Mouse (Mus musculus): Measurements from ENCODE around the gene Irx1. TPM values are rescaled to one million over a fixed set of nuclear protein-coding genes. Genes with fewer than 3 reads are reported as not detected.
A peak's percentile ranks its signal among the peaks of the same experiment; 100 is the strongest.

Irx1 gene
- total RNA-seq, 1 experiment: 5.5 TPM

- no peaks in the 10 kb centered on the region for H3K9me3 ChIP-seq (ENCODE audit: control insufficient read depth, insufficient read depth, low read depth, low read length)
- no peak overlapping the region for H3K27ac ChIP-seq (ENCODE audit: insufficient read depth, low read depth, low read length, poor library complexity, severe bottlenecking)
- no peak for DNase-seq (ENCODE audit: low read depth, low spot score)
- in situ Hi-C loops (cut with MboI; ENCODE audit: low sequenced_read_pairs in 2 of 2, unreplicated experiment in 2 of 2): loop anchor here (5.0 to 25.0 kb wide), 4 partner anchors 505 to 1305 kb away; partner anchors contain the start of genes Irx2 (in 2 of the 2) and Irx4 (in 2 of the 2)
- H3K4me1 ChIP-seq (ENCODE audit: control insufficient read depth in 2 of 2, insufficient read depth in 2 of 2, low read length in 2 of 2, poor library complexity in 1 of 2): peaks cover 0 to 3% of the 10 kb centered on the region in 2 experiments; a peak in 1 of 4 replicates
- H3K4me3 ChIP-seq (ENCODE audit: insufficient read depth in 1 of 2, low read depth in 1 of 2, low read length in 2 of 2, poor library complexity in 1 of 2, severe bottlenecking in 1 of 2): peak overlapping the region; percentile 6 to 25; a peak in 2 of 4 replicates
- H3K9ac ChIP-seq (ENCODE audit: insufficient read depth, low read depth, low read length, poor library complexity, severe bottlenecking): no peak overlapping the region
- no peaks in the 10 kb centered on the region for H3K36me3 ChIP-seq (ENCODE audit: control insufficient read depth, insufficient read depth, low read length, poor library complexity, severe bottlenecking)
- TF ChIP-seq ZNF384 (IDR thresholded peaks at IDR 0.05; ENCODE audit: low read depth, low read length) (no peak), CHD2 (IDR thresholded peaks at IDR 0.05; ENCODE audit: low read depth, low read length) (no peak), HCFC1 (IDR thresholded peaks at IDR 0.05; ENCODE audit: borderline replicate concordance, insufficient read depth, low read length) (no peak), ZC3H11A (IDR thresholded peaks at IDR 0.05; ENCODE audit: borderline replicate concordance, low read depth, low read length) (no peak), MAFK (IDR thresholded peaks at IDR 0.05; ENCODE audit: insufficient read depth, low read depth, low read length) (no peak)
Observed at GRCm38 (mm10) chr13:71959361-71960276, 3.9 kb downstream of the Irx1 start.

DNA sequence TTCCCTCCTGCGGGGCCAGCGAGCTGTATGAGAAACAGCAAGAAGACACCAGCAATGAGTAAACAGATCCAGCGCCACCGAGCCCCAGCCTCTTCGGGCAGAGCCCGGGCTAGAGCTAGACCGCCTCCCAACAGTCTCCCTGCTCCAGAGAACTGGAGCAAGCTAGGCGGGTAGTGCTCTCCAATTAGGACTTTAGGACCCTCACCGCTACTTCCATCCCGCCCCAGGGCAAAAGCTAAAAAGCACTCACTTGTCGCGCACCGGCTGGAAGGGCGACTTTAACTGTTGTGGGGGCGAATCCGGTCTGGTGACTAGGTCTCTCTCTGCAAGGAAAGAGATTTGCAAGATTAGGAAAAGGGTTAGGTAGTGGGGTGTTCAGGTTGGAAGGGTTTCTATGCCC, 4.9 kb downstream of the Irx1 start:
- Histone ChIP-seq H3K9ac (ENCODE audit: insufficient read depth, low read depth, low read length, poor library complexity, severe bottlenecking) (no peak overlapping the region), H3K9me3 (ENCODE audit: control insufficient read depth, insufficient read depth, low read depth, low read length) (no peaks in the 10 kb centered on the region), H3K4me1 (ENCODE audit: control insufficient read depth in 2 of 2, insufficient read depth in 2 of 2, low read length in 2 of 2, poor library complexity in 1 of 2) (peaks cover 0 to 3% of the 10 kb centered on the region in 2 experiments; a peak in 1 of 4 replicates), H3K4me3 (ENCODE audit: insufficient read depth in 1 of 2, low read depth in 1 of 2, low read length in 2 of 2, poor library complexity in 1 of 2, severe bottlenecking in 1 of 2) (no peak overlapping the region), H3K27ac (ENCODE audit: insufficient read depth, low read depth, low read length, poor library complexity, severe bottlenecking) (no peak overlapping the region), H3K36me3 (ENCODE audit: control insufficient read depth, insufficient read depth, low read length, poor library complexity, severe bottlenecking) (no peaks in the 10 kb centered on the region)
- TF ChIP-seq ZNF384 (IDR thresholded peaks at IDR 0.05; ENCODE audit: low read depth, low read length): no peak
- no peak for TF ChIP-seq CHD2 (IDR thresholded peaks at IDR 0.05; ENCODE audit: low read depth, low read length)
- TF ChIP-seq ZC3H11A (IDR thresholded peaks at IDR 0.05; ENCODE audit: borderline replicate concordance, low read depth, low read length): no peak
- no peak for TF ChIP-seq HCFC1 (IDR thresholded peaks at IDR 0.05; ENCODE audit: borderline replicate concordance, insufficient read depth, low read length)
- TF ChIP-seq MAFK (IDR thresholded peaks at IDR 0.05; ENCODE audit: insufficient read depth, low read depth, low read length): no peak
- no peak for DNase-seq (ENCODE audit: low read depth, low spot score)
- in situ Hi-C loops (cut with MboI; ENCODE audit: low sequenced_read_pairs in 2 of 2, unreplicated experiment in 2 of 2): loop anchor here (5.0 to 25.0 kb wide), 3 partner anchors 504 to 1304 kb away; partner anchors contain the start of genes Irx2 (in 1 of the 2) and Irx4 (in 1 of the 2)

- Histone ChIP-seq H3K36me3 (ENCODE audit: control insufficient read depth, insufficient read depth, low read length, poor library complexity, severe bottlenecking) (no peaks in the 10 kb centered on the region), H3K4me1 (ENCODE audit: control insufficient read depth in 2 of 2, insufficient read depth in 2 of 2, low read length in 2 of 2, poor library complexity in 1 of 2) (peaks cover 0 to 3% of the 10 kb centered on the region in 2 experiments; a peak in 1 of 4 replicates), H3K4me3 (ENCODE audit: insufficient read depth in 1 of 2, low read depth in 1 of 2, low read length in 2 of 2, poor library complexity in 1 of 2, severe bottlenecking in 1 of 2) (no peak overlapping the region), H3K9me3 (ENCODE audit: control insufficient read depth, insufficient read depth, low read depth, low read length) (no peaks in the 10 kb centered on the region), H3K27ac (ENCODE audit: insufficient read depth, low read depth, low read length, poor library complexity, severe bottlenecking) (no peak overlapping the region), H3K9ac (ENCODE audit: insufficient read depth, low read depth, low read length, poor library complexity, severe bottlenecking) (no peak overlapping the region)
- in situ Hi-C loops (cut with MboI; ENCODE audit: low sequenced_read_pairs in 2 of 2, unreplicated experiment in 2 of 2): loop anchor here (5.0 to 25.0 kb wide), 3 partner anchors 503 to 1304 kb away; partner anchors contain the start of genes Irx2 (in 1 of the 2) and Irx4 (in 1 of the 2)
- no peak for TF ChIP-seq ZNF384 (IDR thresholded peaks at IDR 0.05; ENCODE audit: low read depth, low read length)
- TF ChIP-seq MAFK (IDR thresholded peaks at IDR 0.05; ENCODE audit: insufficient read depth, low read depth, low read length): no peak
- no peak for TF ChIP-seq HCFC1 (IDR thresholded peaks at IDR 0.05; ENCODE audit: borderline replicate concordance, insufficient read depth, low read length)
- no peak for TF ChIP-seq CHD2 (IDR thresholded peaks at IDR 0.05; ENCODE audit: low read depth, low read length)
- DNase-seq (ENCODE audit: low read depth, low spot score): no peak
Observed at GRCm38 (mm10) chr13:71957811-71958351, 5.6 kb downstream of the Irx1 start.

GRCm38 (mm10) chr13:71957147-71957546, 6.4 kb downstream of the Irx1 start:
- Histone ChIP-seq H3K9ac (ENCODE audit: insufficient read depth, low read depth, low read length, poor library complexity, severe bottlenecking) (no peak overlapping the region), H3K4me3 (ENCODE audit: insufficient read depth in 1 of 2, low read depth in 1 of 2, low read length in 2 of 2, poor library complexity in 1 of 2, severe bottlenecking in 1 of 2) (peak overlapping the region; percentile 7 to 19; a peak in 2 of 4 replicates), H3K9me3 (ENCODE audit: control insufficient read depth, insufficient read depth, low read depth, low read length) (no peaks in the 10 kb centered on the region), H3K4me1 (ENCODE audit: control insufficient read depth in 2 of 2, insufficient read depth in 2 of 2, low read length in 2 of 2, poor library complexity in 1 of 2) (peaks cover 0 to 3% of the 10 kb centered on the region in 2 experiments; a peak in 1 of 4 replicates), H3K27ac (ENCODE audit: insufficient read depth, low read depth, low read length, poor library complexity, severe bottlenecking) (no peak overlapping the region), H3K36me3 (ENCODE audit: control insufficient read depth, insufficient read depth, low read length, poor library complexity, severe bottlenecking) (no peaks in the 10 kb centered on the region)
- in situ Hi-C loops (cut with MboI; ENCODE audit: low sequenced_read_pairs in 2 of 2, unreplicated experiment in 2 of 2): loop anchor here (5.0 to 25.0 kb wide), 3 partner anchors 502 to 1305 kb away; partner anchors contain the start of genes Irx2 (in 1 of the 2) and Irx4 (in 1 of the 2)
- no peak for TF ChIP-seq CHD2 (IDR thresholded peaks at IDR 0.05; ENCODE audit: low read depth, low read length)
- TF ChIP-seq HCFC1 (IDR thresholded peaks at IDR 0.05; ENCODE audit: borderline replicate concordance, insufficient read depth, low read length): no peak
- TF ChIP-seq ZNF384 (IDR thresholded peaks at IDR 0.05; ENCODE audit: low read depth, low read length): no peak
- TF ChIP-seq MAFK (IDR thresholded peaks at IDR 0.05; ENCODE audit: insufficient read depth, low read depth, low read length): no peak
- TF ChIP-seq ZC3H11A (IDR thresholded peaks at IDR 0.05; ENCODE audit: borderline replicate concordance, low read depth, low read length): no peak
- no peak for DNase-seq (ENCODE audit: low read depth, low spot score)

Measured in ES-E14 (cell line).